Mouse (Mus musculus) cerebellum, postnatal 25 days (tissue): ENCODE measurements at regions not wholly inside any gene's neighbourhood (a gene's known extent, or its start where the extent isn't known, plus 50 kb on each side); places are given as distances from the start of the nearest gene placed in this dataset.

ENCODE experiments used
- DNase-seq, 2 experiments: peaks; one replicate each; pipeline ENCODE4 v3.0.0; 2021; ENCODE audit warnings: mixed read lengths in 2 of 2

- DNase-seq = peak in 1 of 2 experiments; percentile 5
These were observed 459.0 kb downstream of the Sorl1 start for GRCm38 (mm10) chr9:41665000-41665685.

GRCm38 (mm10) chr9:41660576-41660975 is 463.5 kb downstream of the Sorl1 start:
- no peak for DNase-seq

- DNase-seq = no peak
These were observed 464.1 kb downstream of the Sorl1 start for GRCm38 (mm10) chr9:41660011-41660410.

- no peak for DNase-seq
These were observed 470.2 kb upstream of the Ubash3b start for GRCm38 (mm10) chr9:41631564-41632205.

- no peak for DNase-seq
These were observed 459.8 kb upstream of the Ubash3b start for GRCm38 (mm10) chr9:41621341-41621740.

GRCm38 (mm10) chr9:41614002-41614401 is 452.5 kb upstream of the Ubash3b start:
- DNase-seq = no peak

- no peak for DNase-seq
These were observed 451.5 kb upstream of the Ubash3b start for GRCm38 (mm10) chr9:41612802-41613550.

GRCm38 (mm10) chr9:41612452-41612795 is 450.9 kb upstream of the Ubash3b start:
- DNase-seq = no peak

- DNase-seq = peak in 1 of 2 experiments; percentile 20
These were observed 450.3 kb upstream of the Ubash3b start for GRCm38 (mm10) chr9:41611534-41612451.

GRCm38 (mm10) chr9:41610347-41610746 is 448.9 kb upstream of the Ubash3b start:
- DNase-seq = no peak

GRCm38 (mm10) chr9:41606136-41606535 is 444.6 kb upstream of the Ubash3b start:
- no peak for DNase-seq

GRCm38 (mm10) chr9:41604916-41605315 is 443.4 kb upstream of the Ubash3b start:
- no peak for DNase-seq

GRCm38 (mm10) chr9:41600778-41601177 is 439.3 kb upstream of the Ubash3b start:
- no peak for DNase-seq

- DNase-seq = no peak
These were observed 438.4 kb upstream of the Ubash3b start for GRCm38 (mm10) chr9:41599874-41600273.

GRCm38 (mm10) chr9:41595749-41596148 is 434.3 kb upstream of the Ubash3b start:
- no peak for DNase-seq

GRCm38 (mm10) chr9:41593998-41594397 is 432.5 kb upstream of the Ubash3b start:
- DNase-seq = no peak

- no peak for DNase-seq
These were observed 431.6 kb upstream of the Ubash3b start for GRCm38 (mm10) chr9:41592900-41593690.

GRCm38 (mm10) chr9:41592101-41592500 is 430.6 kb upstream of the Ubash3b start:
- DNase-seq = no peak

- peak in 1 of 2 experiments; percentile 21 for DNase-seq
These were observed 428.7 kb upstream of the Ubash3b start for GRCm38 (mm10) chr9:41590164-41590563.

- no peak for DNase-seq
These were observed 427.2 kb upstream of the Ubash3b start for GRCm38 (mm10) chr9:41588466-41589425.

- no peak for DNase-seq
These were observed 426.3 kb upstream of the Ubash3b start for GRCm38 (mm10) chr9:41587762-41588161.
